Mouse (Mus musculus): ENCODE data around the gene Znrf2.

- TF ChIP-seq POLR2A (IDR thresholded peaks at IDR 0.05; ENCODE audit: insufficient read depth, low read length): no peak
- TF ChIP-seq EP300 (IDR thresholded peaks at IDR 0.05; ENCODE audit: insufficient read depth, low read depth, low read length): no peak
These were observed 109.2 kb downstream of the Znrf2 start for GRCm38 (mm10) chr6:54925736-54926440.
